Comparison of ENCODE assay signal across 8 mouse cellular contexts in genomic region chr5:37338288-37338687, GRCm38 (mm10). TPM values are rescaled to one million over a fixed set of nuclear protein-coding genes. Genes with fewer than 3 reads are reported as not detected.
DNase-seq lines count a peak whose midpoint lies in the region; ATAC-seq and TF ChIP-seq lines count a peak whose summit lies in the region.

TSS of gene Evc2 (plus strand) at chr5:37338499.

- H3K9ac ChIP-seq in hindbrain, embryonic 12.5 days, result peak within 1 kb of the TSS; percentile 59

- TF ChIP-seq POLR2A in lung, adult 2 months (IDR thresholded peaks at IDR 0.05; ENCODE audit: borderline replicate concordance, extremely low read depth, low read depth, low read length), result peak; percentile 72; the same call in 1 of the 2 replicates

- H3K27ac ChIP-seq in hindbrain, embryonic 12.5 days, result no peak within 1 kb of the TSS

- H3K9me3 ChIP-seq in hindbrain, embryonic 12.5 days (replicated peaks), result no peaks in the 10 kb centered on the region

- peaks cover 34% of the 10 kb centered on the region for H3K4me1 ChIP-seq in hindbrain, embryonic 12.5 days
- H3K4me1 ChIP-seq in lung, adult 2 months (ENCODE audit: control insufficient read depth, insufficient read depth, low read length), result no peaks in the 10 kb centered on the region; the same call in 1 of the 2 replicates

- peak; percentile 70 for ATAC-seq in hindbrain, embryonic 12.5 days (ENCODE audit: low FRiP score)
- no peak for ATAC-seq in CD4-positive, CD25-positive, alpha-beta regulatory T cell, adult 4 months

- TF ChIP-seq CTCF in lung, adult 2 months (IDR thresholded peaks at IDR 0.05; ENCODE audit: insufficient read depth, low read length), result no peak

- peaks cover 11% of the 10 kb centered on the region for H3K27me3 ChIP-seq in hindbrain, embryonic 12.5 days

- under 1% methylated on average over 27 of the region's 27 CpGs for WGBS in hindbrain, embryonic 12.5 days
- WGBS in lung, adult 2 months, result 1% methylated on average over 27 of the region's 27 CpGs

- DNase-seq in MN1 (ENCODE audit: low spot score), result peak; percentile 7
- DNase-seq in cerebellum, postnatal 10 days, result peak; percentile 48 to 73
- peak; percentile 82 to 87 for DNase-seq in frontal cortex, postnatal 36 days (ENCODE audit: low spot score in 2 of 2)
- peak; percentile 61 to 72 for DNase-seq in layer of hippocampus, postnatal 10 days (ENCODE audit: low spot score in 2 of 2)
- DNase-seq in lung, adult 2 months, result peak; percentile 50
- DNase-seq in ovary, postnatal 36 days (ENCODE audit: low spot score), result peak; percentile 84

- H3K4me3 ChIP-seq in hindbrain, embryonic 12.5 days, result peak within 1 kb of the TSS; percentile 49
- peak within 1 kb of the TSS; percentile 43 for H3K4me3 ChIP-seq in lung, adult 2 months (replicated peaks; ENCODE audit: extremely low read depth, low read depth, low read length)

- 0 out of 2 replicates have a peak, but pooled peaks cover 6% of the 10 kb centered on the region for H3K36me3 ChIP-seq in hindbrain, embryonic 12.5 days

- peak within 1 kb of the TSS; percentile 95 for H3K4me2 ChIP-seq in hindbrain, embryonic 12.5 days (replicated peaks)

RNA-seq across cellular contexts. Expression of gene Evc2, which starts in this region (rescaled TPM):
- polyA plus RNA-seq in hindbrain, embryonic 12.5 days (2016; fragmentation: Nextera tagmentation; extraction: Ambion mirVana), result 12.3 and 13.3 TPM in 2 replicates
- total RNA-seq in layer of hippocampus, postnatal 10 days (2021), result 1 to 10 TPM; 7.4 to 7.8 TPM
- 14.2 and 15.2 TPM in 2 replicates for polyA plus RNA-seq in lung, adult 2 months (2012; rRNA removed)
- not detected for polyA plus RNA-seq in CD4-positive, CD25-positive, alpha-beta regulatory T cell, adult 4 months (2017; shearing (Covaris generic))

Comparison
In these comparisons a context has a peak if more than half of its experiments do, and no peak if none do; other contexts are left out.
1. RNA of gene Evc2 (polyA plus RNA-seq): 14.2 to 15.2 TPM in lung, adult 2 months and 12.3 to 13.3 TPM in hindbrain, embryonic 12.5 days; not detected in CD4-positive, CD25-positive, alpha-beta regulatory T cell, adult 4 months; every median in the first group is over 10 times any median in the second.
2. DNase-seq: peak in every context shown above with its lines; median percentile 84 in frontal cortex, postnatal 36 days; 84 in ovary, postnatal 36 days; 66 in layer of hippocampus, postnatal 10 days; 60 in cerebellum, postnatal 10 days; 50 in lung, adult 2 months; 7 in MN1.